Mouse (Mus musculus): ENCODE measurements around the gene Ulk4.

- TF ChIP-seq CTCF (IDR thresholded peaks at IDR 0.05; ENCODE audit: extremely low read depth, insufficient read depth, low read length) (no peak), POLR2A (IDR thresholded peaks at IDR 0.05; ENCODE audit: extremely low read depth, insufficient read depth, low read length) (no peak)
Observed at GRCm38 (mm10) chr9:121176350-121176749, 100.6 kb downstream of the Ulk4 start.
